Mouse (Mus musculus): Measurements from ENCODE around the gene Upp2. TPM values are rescaled to one million over a fixed set of nuclear protein-coding genes. Genes with fewer than 3 reads are reported as not detected.

The Upp2 gene
- total RNA-seq (2022), result 10 to 100 TPM; 30.7 to 36.8 (median 32.4) TPM

GRCm38 (mm10) chr2:58567066-58567810 lies at the start of gene Upp2, which contains the start of gene Acvr1:
TSS of gene Upp2 (plus strand) at chr2:58567298.
TSS of gene Acvr1 (minus strand) at chr2:58567157.
- peak; percentile 85 to 86 for DNase-seq (ENCODE audit: low spot score in 2 of 2)

GRCm38 (mm10) chr2:58518517-58518916 lies 48.6 kb upstream of the Upp2 start:
- no peak for DNase-seq (ENCODE audit: low spot score in 2 of 2)

GRCm38 (mm10) chr2:58520727-58521126 lies 46.4 kb upstream of the Upp2 start:
- DNase-seq (ENCODE audit: low spot score in 2 of 2), result no peak

GRCm38 (mm10) chr2:58521621-58522020 lies 45.5 kb upstream of the Upp2 start:
- DNase-seq (ENCODE audit: low spot score in 2 of 2), result no peak

- no peak for DNase-seq (ENCODE audit: low spot score in 2 of 2)
Measured at GRCm38 (mm10) chr2:58523097-58523496, 44.0 kb upstream of the Upp2 start.

DNA sequence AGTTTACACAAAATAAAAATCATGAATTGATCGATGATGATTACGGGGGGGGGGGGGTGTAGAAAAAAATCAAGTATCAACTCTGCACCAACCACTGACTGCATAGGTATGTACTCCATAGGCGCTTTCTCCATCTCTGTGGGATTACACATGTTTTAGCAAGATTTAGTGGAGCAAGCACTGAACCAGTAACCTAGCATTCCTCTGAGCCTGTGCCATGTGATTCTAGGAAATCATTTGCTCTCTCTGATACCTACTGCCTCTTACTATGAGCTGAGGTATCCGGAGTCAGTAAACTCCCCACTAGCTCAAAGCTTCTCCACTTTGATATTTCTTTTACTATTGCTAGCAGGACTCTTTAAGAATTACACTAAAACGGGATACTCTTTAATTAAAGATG lies 43.2 kb upstream of the Upp2 start:
- DNase-seq (ENCODE audit: low spot score in 2 of 2), result no peak

- no peak for DNase-seq (ENCODE audit: low spot score in 2 of 2)
Measured at GRCm38 (mm10) chr2:58524356-58524755, 42.7 kb upstream of the Upp2 start.

- DNase-seq (ENCODE audit: low spot score in 2 of 2), result no peak
Measured at GRCm38 (mm10) chr2:58527786-58528185, 39.3 kb upstream of the Upp2 start.

- no peak for DNase-seq (ENCODE audit: low spot score in 2 of 2)
Measured at GRCm38 (mm10) chr2:58529384-58529783, 37.7 kb upstream of the Upp2 start.

- DNase-seq (ENCODE audit: low spot score in 2 of 2), result no peak
Measured at GRCm38 (mm10) chr2:58529860-58530440, 37.1 kb upstream of the Upp2 start.

DNA sequence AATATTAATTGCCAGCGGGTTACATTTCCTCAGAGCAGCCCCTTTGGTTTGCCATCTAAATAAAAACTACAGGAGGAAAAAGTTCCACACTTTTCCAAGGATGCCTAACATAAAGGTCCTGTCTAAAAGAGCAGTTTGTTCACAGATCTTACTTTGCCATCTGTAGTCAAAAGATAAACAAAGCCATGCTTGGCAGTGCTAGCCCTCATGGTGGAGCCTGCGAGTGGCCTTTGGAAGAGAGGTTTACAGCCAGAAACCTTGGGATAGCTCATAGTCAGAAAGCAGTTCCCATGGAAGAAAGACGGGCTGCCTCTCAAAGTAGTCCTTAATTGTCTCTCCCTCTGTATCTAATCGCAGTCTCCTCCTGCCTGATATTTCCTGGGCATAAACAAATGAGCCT lies 36.6 kb upstream of the Upp2 start:
- DNase-seq (ENCODE audit: low spot score in 2 of 2), result no peak

- DNase-seq (ENCODE audit: low spot score in 2 of 2), result peak; percentile 76 to 81
Measured at GRCm38 (mm10) chr2:58532260-58532850, 34.7 kb upstream of the Upp2 start.

DNA sequence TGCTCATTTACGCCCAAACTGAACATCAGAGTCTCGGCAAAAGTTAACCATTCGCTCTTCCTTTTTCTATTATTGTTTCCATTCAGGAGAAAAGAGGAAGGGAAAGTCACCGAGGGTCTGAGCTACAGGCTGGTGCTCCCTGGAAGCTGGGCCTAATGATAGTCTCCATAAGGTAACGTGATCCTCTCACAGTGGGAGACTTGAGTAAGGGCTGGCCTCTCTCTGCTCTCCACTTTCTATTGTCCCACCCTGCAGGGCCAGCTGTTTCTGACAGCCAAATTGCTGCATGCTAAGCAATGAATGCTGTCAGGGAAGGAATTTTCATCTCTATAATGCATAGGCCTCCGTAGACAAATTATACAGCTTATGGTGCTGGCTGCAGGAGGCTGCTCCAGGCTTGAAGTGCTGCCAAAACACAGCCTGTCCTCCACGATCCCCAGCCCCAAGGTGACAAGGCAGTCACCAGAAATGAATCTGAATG lies 33.5 kb upstream of the Upp2 start:
- DNase-seq (ENCODE audit: low spot score in 2 of 2), result no peak

DNA sequence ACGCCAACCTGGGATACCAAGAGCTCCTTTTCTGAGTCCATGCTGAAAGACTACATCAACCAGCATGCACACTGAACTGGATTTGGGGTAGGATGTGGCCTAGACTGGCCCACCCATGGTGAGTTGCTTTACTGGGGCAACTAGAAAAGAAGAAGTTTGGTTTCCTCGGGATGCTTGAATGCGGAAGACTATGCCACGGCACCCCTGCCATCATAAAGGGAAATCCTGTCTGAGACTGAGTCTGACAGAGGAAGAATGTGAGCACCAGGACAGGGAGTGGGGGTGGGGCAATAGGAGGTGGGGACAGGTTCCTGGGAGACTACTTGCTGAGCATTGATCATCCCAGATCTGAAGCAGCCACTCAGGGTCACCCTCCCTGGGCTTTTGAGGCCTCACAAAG lies 32.7 kb upstream of the Upp2 start:
- no peak for DNase-seq (ENCODE audit: low spot score in 2 of 2)

DNA sequence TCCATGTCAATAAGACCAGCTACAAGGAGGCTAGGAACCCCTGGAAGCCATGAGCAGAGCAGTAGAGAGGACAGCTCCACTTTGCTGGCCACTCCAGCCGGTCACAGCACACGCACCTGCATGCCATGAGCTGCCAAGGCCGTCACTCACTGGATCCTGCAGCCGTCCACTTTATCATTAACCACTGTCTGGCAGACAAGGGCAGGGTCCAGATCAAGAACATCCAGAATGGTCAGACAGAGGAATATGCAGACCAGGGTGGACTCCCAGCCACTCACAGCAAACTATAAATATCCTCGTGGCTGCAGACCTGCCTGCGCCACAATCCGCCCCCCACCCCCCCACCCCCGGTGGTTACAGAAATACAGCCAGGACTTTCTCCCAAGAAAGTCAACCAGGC lies 31.9 kb upstream of the Upp2 start:
- DNase-seq (ENCODE audit: low spot score in 2 of 2), result no peak

DNA sequence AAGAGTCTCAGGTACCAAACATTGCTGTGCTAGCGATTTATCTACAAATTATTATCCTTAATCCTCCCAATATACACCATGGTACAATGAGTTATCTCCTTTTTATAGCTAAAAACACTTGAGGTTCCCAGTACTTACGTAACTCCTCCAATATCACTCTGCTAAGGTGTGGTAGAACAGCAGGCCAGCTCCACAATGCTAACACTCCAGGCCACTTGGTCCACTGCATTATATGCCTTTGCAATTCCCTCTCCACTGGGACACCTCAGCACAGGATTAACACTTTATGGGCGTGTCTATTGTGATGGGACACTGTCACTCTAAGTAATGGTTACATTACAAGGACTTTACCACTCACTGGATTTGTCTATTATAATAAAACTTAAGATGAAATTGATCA lies 30.3 kb upstream of the Upp2 start:
- no peak for DNase-seq (ENCODE audit: low spot score in 2 of 2)

DNA sequence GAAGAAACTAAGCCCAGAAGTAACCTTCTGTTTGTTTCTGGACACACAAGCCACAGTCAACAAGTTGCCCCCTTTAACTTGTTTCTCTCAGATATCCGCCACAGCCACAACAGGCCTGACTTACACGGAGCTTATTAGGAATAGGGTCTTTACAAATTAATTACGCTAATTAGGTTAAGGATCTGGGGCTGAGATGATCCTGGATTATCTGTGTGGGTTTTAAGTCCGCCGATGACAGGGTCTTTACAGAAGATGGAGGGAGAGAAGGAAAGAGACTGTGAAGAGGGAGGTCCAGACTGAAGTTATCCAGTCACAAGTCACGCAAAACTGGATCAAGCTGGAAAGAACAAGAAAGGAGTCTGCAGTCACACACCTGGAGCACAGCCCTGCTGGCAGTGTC lies 28.9 kb upstream of the Upp2 start:
- no peak for DNase-seq (ENCODE audit: low spot score in 2 of 2)

GRCm38 (mm10) chr2:58543252-58543651 lies 23.8 kb upstream of the Upp2 start:
- no peak for DNase-seq (ENCODE audit: low spot score in 2 of 2)

GRCm38 (mm10) chr2:58544368-58544767 lies 22.7 kb upstream of the Upp2 start:
- no peak for DNase-seq (ENCODE audit: low spot score in 2 of 2)

GRCm38 (mm10) chr2:58546264-58546663 lies 20.8 kb upstream of the Upp2 start:
- DNase-seq (ENCODE audit: low spot score in 2 of 2), result no peak

- no peak for DNase-seq (ENCODE audit: low spot score in 2 of 2)
Measured at GRCm38 (mm10) chr2:58548943-58549342, 18.2 kb upstream of the Upp2 start.

DNA sequence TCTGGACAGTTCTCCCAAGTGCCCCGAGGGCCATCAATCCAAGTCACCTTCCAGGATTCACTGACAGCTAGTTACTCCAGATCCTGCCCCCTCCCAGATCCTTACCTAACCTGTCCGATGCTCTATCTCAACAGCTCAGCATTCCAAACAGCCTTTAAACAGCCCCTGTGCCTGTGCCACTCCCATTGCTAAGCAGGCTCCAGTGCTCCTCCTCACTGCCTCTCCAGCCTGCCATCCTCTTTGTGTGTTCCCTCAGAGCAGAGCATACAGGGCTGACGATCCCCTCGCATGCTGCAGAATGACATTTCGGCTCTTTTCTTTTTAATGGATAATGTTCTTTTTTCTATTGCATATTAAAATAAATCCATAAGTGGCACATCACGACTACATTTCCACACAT lies 17.1 kb upstream of the Upp2 start:
- DNase-seq (ENCODE audit: low spot score in 2 of 2), result no peak

DNA sequence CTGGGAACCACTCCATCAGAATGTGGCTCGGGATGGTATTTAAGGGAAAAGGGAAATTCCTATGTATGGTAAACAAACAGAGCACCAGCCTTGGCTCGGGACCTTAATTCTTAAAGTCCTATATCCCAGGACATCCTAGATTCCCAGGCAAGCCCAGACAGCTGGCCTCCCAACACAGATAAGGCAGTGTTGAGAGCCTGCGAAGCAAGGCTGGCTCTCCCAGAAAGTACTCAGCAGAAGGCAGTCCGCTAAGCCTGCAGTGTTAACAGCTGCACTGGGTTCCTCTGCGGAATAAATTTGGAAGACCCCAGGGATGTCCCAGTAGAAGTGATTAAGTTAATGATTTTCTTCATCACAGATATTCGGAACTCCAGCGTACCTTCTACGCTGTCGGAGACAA lies 16.6 kb upstream of the Upp2 start:
- no peak for DNase-seq (ENCODE audit: low spot score in 2 of 2)

Data from layer of hippocampus, adult 8-10 months (tissue).